Mouse (Mus musculus) forebrain, embryonic 15.5 days (tissue): ENCODE results near the gene Bsg. TPM values are rescaled to one million over a fixed set of nuclear protein-coding genes. Genes with fewer than 3 reads are reported as not detected.

Experiments
- ATAC-seq: fragments of 200-750 bp; cut with Nextera tagmentation; replicated peaks from 2 replicates; pipeline ENCODE4 v1.8.0; 2017; ENCODE audit warnings: mild to moderate bottlenecking, moderate TSS enrichment, moderate library complexity
- H3K27ac ChIP-seq: fragments of 300-500 bp; sonication (generic); replicated peaks from 2 replicates; pipeline ENCODE4 v1.5.1; 2015; ENCODE audit warnings: mild to moderate bottlenecking, inconsistent platforms
- H3K27me3 ChIP-seq: fragments of 300-500 bp; sonication (generic); 2 replicates; pipeline ENCODE4 v1.6.1; 2015; ENCODE audit warnings: inconsistent platforms
- H3K36me3 ChIP-seq: fragments of 300-500 bp; sonication (generic); 2 replicates; pipeline ENCODE4 v1.6.1; 2015; ENCODE audit warnings: mild to moderate bottlenecking, inconsistent platforms
- H3K4me1 ChIP-seq: fragments of 300-500 bp; sonication (generic); 2 replicates; pipeline ENCODE4 v1.6.1; 2015; ENCODE audit warnings: inconsistent platforms
- H3K4me2 ChIP-seq: fragments of 300-500 bp; sonication (generic); replicated peaks from 2 replicates; pipeline ENCODE4 v1.6.1; 2015; ENCODE audit warnings: mild to moderate bottlenecking, inconsistent platforms
- H3K4me3 ChIP-seq: fragments of 300-500 bp; sonication (generic); 2 replicates; pipeline ENCODE4 v1.5.1; 2015; ENCODE audit warnings: mild to moderate bottlenecking, inconsistent platforms
- H3K9ac ChIP-seq: fragments of 300-500 bp; sonication (generic); replicated peaks from 2 replicates; pipeline ENCODE4 v1.6.1; 2015; ENCODE audit warnings: mild to moderate bottlenecking, inconsistent platforms
- H3K9me3 ChIP-seq: fragments of 300-500 bp; sonication (generic); 2 replicates; pipeline ENCODE4 v1.6.1; 2016; ENCODE audit warnings: inconsistent platforms
- WGBS: fragments of 180-500 bp; shearing (Covaris S2); methylation state at CpG from one replicate; pipeline ENCODE4 v1.1.7; 2015; ENCODE audit warnings: mixed read lengths; 5-methylcytosine and 5-hydroxymethylcytosine counted together
- polyA plus RNA-seq: library from polyadenylated mRNA; unstranded; fragments of >200 nt; fragmentation: Nextera tagmentation; extraction: Ambion mirVana; gene quantifications from 2 replicates; pipeline ENCODE4 v1.2.1, GENCODE M21; 2015

The Bsg gene
- polyA plus RNA-seq, 1 experiment from 2014 or later, result 728 TPM

- Histone ChIP-seq H3K9me3 (no peaks in the 10 kb centered on the region), H3K4me2 (no peak overlapping the region), H3K36me3 (peaks cover 11% of the 10 kb centered on the region; the same call in 1 of the 2 replicates), H3K4me1 (no peaks in the 10 kb centered on the region), H3K27me3 (no peaks in the 10 kb centered on the region), H3K9ac (no peak overlapping the region), H3K4me3 (no peak overlapping the region), H3K27ac (no peak overlapping the region)
- WGBS, result 75% methylated on average over 28 of the region's 28 CpGs
- ATAC-seq, result no peak
These were observed 24.3 kb downstream of the Bsg start for GRCm38 (mm10) chr10:79728323-79729249.

GRCm38 (mm10) chr10:79729357-79729965 is 25.2 kb downstream of the Bsg start:
- Histone ChIP-seq H3K27ac (no peak overlapping the region), H3K27me3 (no peaks in the 10 kb centered on the region), H3K9ac (no peak overlapping the region), H3K9me3 (no peaks in the 10 kb centered on the region), H3K4me2 (no peak overlapping the region), H3K4me3 (no peak overlapping the region), H3K4me1 (no peaks in the 10 kb centered on the region), H3K36me3 (peaks cover 16% of the 10 kb centered on the region; the same call in 1 of the 2 replicates)
- peak; percentile 18; the same call in 1 of the 2 replicates for ATAC-seq
- 81% methylated on average over 13 of the region's 13 CpGs for WGBS

GRCm38 (mm10) chr10:79732500-79732899 is 28.2 kb downstream of the Bsg start:
- Histone ChIP-seq H3K4me1 (no peaks in the 10 kb centered on the region), H3K36me3 (peaks cover 40% of the 10 kb centered on the region), H3K4me2 (no peak overlapping the region), H3K27ac (no peak overlapping the region), H3K4me3 (no peak overlapping the region), H3K9ac (no peak overlapping the region), H3K27me3 (no peaks in the 10 kb centered on the region), H3K9me3 (no peaks in the 10 kb centered on the region)
- 100% methylated on average over 1 of the region's 1 CpGs for WGBS
- no peak for ATAC-seq

GRCm38 (mm10) chr10:79733847-79734246 is 29.6 kb downstream of the Bsg start:
- peaks cover 4% of the 10 kb centered on the region; the same call in 1 of the 2 replicates for H3K9me3 ChIP-seq
- no peak for ATAC-seq
- no peak overlapping the region for H3K4me3 ChIP-seq
- H3K4me1 ChIP-seq, result no peaks in the 10 kb centered on the region
- H3K27ac ChIP-seq, result no peak overlapping the region
- H3K27me3 ChIP-seq, result no peaks in the 10 kb centered on the region
- H3K36me3 ChIP-seq, result peaks cover 54% of the 10 kb centered on the region
- 94% methylated on average over 15 of the region's 15 CpGs for WGBS
- H3K4me2 ChIP-seq, result no peak overlapping the region
- no peak overlapping the region for H3K9ac ChIP-seq

GRCm38 (mm10) chr10:79735361-79735760 is 31.1 kb downstream of the Bsg start:
- no peaks in the 10 kb centered on the region for H3K27me3 ChIP-seq
- no peak overlapping the region for H3K4me3 ChIP-seq
- WGBS, result 29% methylated on average over 44 of the region's 52 CpGs
- H3K4me1 ChIP-seq, result no peaks in the 10 kb centered on the region
- peaks cover 69% of the 10 kb centered on the region for H3K36me3 ChIP-seq
- no peak overlapping the region for H3K9ac ChIP-seq
- no peak overlapping the region for H3K27ac ChIP-seq
- ATAC-seq, result no peak
- no peak overlapping the region for H3K4me2 ChIP-seq
- peaks cover 8% of the 10 kb centered on the region for H3K9me3 ChIP-seq

- Histone ChIP-seq H3K4me1 (no peaks in the 10 kb centered on the region), H3K9me3 (peaks cover 8% of the 10 kb centered on the region), H3K4me2 (no peak overlapping the region), H3K27me3 (no peaks in the 10 kb centered on the region), H3K27ac (no peak overlapping the region), H3K4me3 (no peak overlapping the region), H3K36me3 (peaks cover 79% of the 10 kb centered on the region), H3K9ac (no peak overlapping the region)
- ATAC-seq, result no peak
- 90% methylated on average over 12 of the region's 14 CpGs for WGBS
These were observed 32.4 kb downstream of the Bsg start for GRCm38 (mm10) chr10:79736706-79737105.

GRCm38 (mm10) chr10:79738259-79738658 is 34.0 kb downstream of the Bsg start:
- Histone ChIP-seq H3K4me2 (no peak overlapping the region), H3K36me3 (peaks cover 83% of the 10 kb centered on the region), H3K9me3 (peaks cover 8% of the 10 kb centered on the region), H3K9ac (no peak overlapping the region), H3K27ac (no peak overlapping the region), H3K27me3 (no peaks in the 10 kb centered on the region), H3K4me3 (no peak overlapping the region), H3K4me1 (no peaks in the 10 kb centered on the region)
- no peak for ATAC-seq
- WGBS, result 86% methylated on average over 10 of the region's 10 CpGs

- ATAC-seq, result no peak
- H3K4me2 ChIP-seq, result no peak overlapping the region
- H3K4me3 ChIP-seq, result no peak overlapping the region
- no peaks in the 10 kb centered on the region for H3K4me1 ChIP-seq
- H3K27me3 ChIP-seq, result no peaks in the 10 kb centered on the region
- H3K9me3 ChIP-seq, result peaks cover 8% of the 10 kb centered on the region
- 96% methylated on average over 28 of the region's 28 CpGs for WGBS
- H3K36me3 ChIP-seq, result peaks cover 86% of the 10 kb centered on the region
- no peak overlapping the region for H3K27ac ChIP-seq
- H3K9ac ChIP-seq, result no peak overlapping the region
These were observed 34.9 kb downstream of the Bsg start for GRCm38 (mm10) chr10:79739234-79739633.

- no peak overlapping the region for H3K4me3 ChIP-seq
- peaks cover 6% of the 10 kb centered on the region for H3K4me1 ChIP-seq
- 60% methylated on average over 11 of the region's 11 CpGs for WGBS
- H3K9me3 ChIP-seq, result peaks cover 8% of the 10 kb centered on the region
- no peak overlapping the region for H3K27ac ChIP-seq
- no peak overlapping the region for H3K9ac ChIP-seq
- no peak for ATAC-seq
- H3K4me2 ChIP-seq, result no peak overlapping the region
- peaks cover 80% of the 10 kb centered on the region for H3K36me3 ChIP-seq
- no peaks in the 10 kb centered on the region for H3K27me3 ChIP-seq
These were observed 36.6 kb downstream of the Bsg start for GRCm38 (mm10) chr10:79740863-79741262.

- H3K4me1 ChIP-seq, result peaks cover 12% of the 10 kb centered on the region
- no peak overlapping the region for H3K27ac ChIP-seq
- peaks cover 58% of the 10 kb centered on the region for H3K36me3 ChIP-seq
- no peak overlapping the region for H3K4me3 ChIP-seq
- no peak overlapping the region for H3K9ac ChIP-seq
- no peaks in the 10 kb centered on the region for H3K27me3 ChIP-seq
- ATAC-seq, result no peak
- 92% methylated on average over 11 of the region's 11 CpGs for WGBS
- peaks cover 7% of the 10 kb centered on the region for H3K9me3 ChIP-seq
- H3K4me2 ChIP-seq, result no peak overlapping the region
These were observed 38.9 kb downstream of the Bsg start for GRCm38 (mm10) chr10:79743161-79743560.

GRCm38 (mm10) chr10:79743650-79744365 is 39.5 kb downstream of the Bsg start:
- H3K27ac ChIP-seq, result no peak overlapping the region
- ATAC-seq, result no peak
- no peak overlapping the region for H3K4me2 ChIP-seq
- H3K27me3 ChIP-seq, result no peaks in the 10 kb centered on the region
- H3K9ac ChIP-seq, result no peak overlapping the region
- peaks cover 12% of the 10 kb centered on the region for H3K4me1 ChIP-seq
- peaks cover 52% of the 10 kb centered on the region for H3K36me3 ChIP-seq
- peaks cover 4% of the 10 kb centered on the region; the same call in 1 of the 2 replicates for H3K9me3 ChIP-seq
- no peak overlapping the region for H3K4me3 ChIP-seq
- WGBS, result 93% methylated on average over 15 of the region's 15 CpGs

GRCm38 (mm10) chr10:79745411-79745810 is 41.1 kb downstream of the Bsg start:
- Histone ChIP-seq H3K4me1 (peaks cover 12% of the 10 kb centered on the region), H3K9me3 (no peaks in the 10 kb centered on the region), H3K36me3 (peaks cover 36% of the 10 kb centered on the region), H3K27me3 (no peaks in the 10 kb centered on the region), H3K4me2 (peak overlapping the region; percentile 58), H3K27ac (no peak overlapping the region), H3K9ac (peak overlapping the region; percentile 56; the same call in 1 of the 2 replicates), H3K4me3 (peak overlapping the region; percentile 57)
- WGBS, result 83% methylated on average over 3 of the region's 3 CpGs
- no peak for ATAC-seq
